Mouse (Mus musculus) fibroblast of lung, adult 2 months (primary cell): Measurements from ENCODE around the gene Echdc2.
"Not testable (repeated sequence)": the region's sequence is repeated elsewhere in the genome, so short reads cannot be mapped to it uniquely, and the experiment has no call there.

Experiments used
- DNase-seq: peaks from one replicate; pipeline ENCODE4 v3.0.0-alpha.2; 2011; ENCODE audit warnings: low read depth

The Echdc2 gene

GRCm38 (mm10) chr4:108165152-108165895, at the start of gene Echdc2:
Echdc2 (plus strand) TSS chr4:108165437.
- DNase-seq = no peak

GRCm38 (mm10) chr4:108116466-108116865, 48.8 kb upstream of the Echdc2 start:
- DNase-seq = no peak

- no peak for DNase-seq
These were observed 47.7 kb upstream of the Echdc2 start for GRCm38 (mm10) chr4:108117488-108117887.

DNA sequence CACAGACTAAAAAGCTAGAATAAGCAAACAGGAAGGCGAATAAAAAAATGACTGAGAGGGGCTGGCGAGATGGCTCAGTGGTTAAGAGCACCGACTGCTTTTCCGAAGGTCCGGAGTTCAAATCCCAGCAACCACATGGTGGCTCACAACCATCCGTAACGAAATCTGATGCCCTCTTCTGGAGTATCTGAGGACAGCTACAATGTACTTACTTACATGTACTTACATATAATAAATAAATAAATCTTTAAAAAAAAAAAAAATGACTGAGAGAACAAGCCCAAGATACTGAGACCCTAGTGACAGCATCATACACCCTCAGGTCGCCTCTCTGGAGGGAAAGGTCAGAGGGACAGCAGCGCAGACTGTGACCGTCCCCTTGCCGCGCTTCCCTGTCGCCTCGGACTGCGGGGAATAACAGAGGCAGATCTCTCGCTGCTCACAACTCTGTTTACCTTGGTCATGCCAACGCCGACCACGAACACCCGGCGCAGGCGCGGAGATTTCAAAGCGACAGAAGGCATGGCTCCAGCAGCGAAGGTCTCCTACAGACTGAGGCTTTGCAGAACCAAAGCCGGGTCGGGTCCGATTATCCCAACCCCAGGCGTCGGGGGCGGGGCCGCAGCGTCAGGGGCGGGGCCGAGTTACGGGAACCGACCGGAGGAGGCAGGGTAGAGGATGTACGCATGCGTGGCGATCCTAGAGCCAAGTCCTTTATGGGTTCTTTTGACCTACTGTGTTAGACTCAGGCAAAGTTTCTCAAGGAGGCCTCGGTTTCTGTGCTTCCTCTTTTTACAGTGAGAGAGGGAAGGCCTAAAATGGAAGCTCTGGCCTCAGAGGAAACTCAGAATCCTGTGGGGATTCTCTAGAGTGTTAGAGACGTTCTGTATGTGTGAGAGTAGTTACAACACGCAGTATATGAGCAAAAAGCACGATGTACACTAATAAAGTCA, 47.0 kb upstream of the Echdc2 start:
- peak; percentile 65 for DNase-seq

DNA sequence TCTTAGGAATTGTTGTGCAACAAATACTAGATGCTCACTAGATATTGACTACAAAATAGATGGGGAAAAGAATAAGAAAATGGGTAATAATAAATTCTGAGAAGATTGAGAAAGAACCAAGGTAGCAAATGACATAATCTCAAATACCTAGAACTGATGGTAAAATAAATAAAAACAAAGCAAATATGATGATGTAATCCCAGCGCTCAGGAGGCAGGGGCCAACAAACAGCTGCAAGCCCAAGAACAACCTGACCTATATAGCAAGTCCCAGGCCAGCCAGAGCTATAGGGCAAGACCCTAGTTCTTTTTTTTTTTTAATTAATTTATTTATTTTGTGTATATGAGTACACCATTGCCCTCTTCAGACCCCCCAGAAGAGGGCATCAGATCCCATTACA, 41.1 kb upstream of the Echdc2 start:
- DNase-seq = no peak

DNA sequence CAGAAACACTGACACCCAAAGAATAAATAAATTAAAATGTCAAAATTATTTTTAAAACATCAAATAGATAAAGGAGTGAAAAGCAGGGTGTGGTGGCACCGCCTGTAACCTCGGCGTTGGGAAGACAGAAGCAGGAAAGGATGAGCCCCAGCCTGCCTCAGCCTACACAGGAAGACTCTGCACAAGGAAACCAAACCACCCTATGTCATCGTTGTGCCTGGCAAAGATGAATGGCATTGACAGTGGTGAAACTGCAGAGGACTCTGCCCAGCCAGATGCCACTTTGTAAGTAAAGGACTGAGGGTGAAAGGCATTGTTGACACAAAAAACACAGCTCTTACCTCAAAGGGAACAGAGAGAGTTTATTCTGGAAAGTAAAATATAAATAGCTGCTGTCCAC, 39.0 kb upstream of the Echdc2 start:
- no peak for DNase-seq

DNA sequence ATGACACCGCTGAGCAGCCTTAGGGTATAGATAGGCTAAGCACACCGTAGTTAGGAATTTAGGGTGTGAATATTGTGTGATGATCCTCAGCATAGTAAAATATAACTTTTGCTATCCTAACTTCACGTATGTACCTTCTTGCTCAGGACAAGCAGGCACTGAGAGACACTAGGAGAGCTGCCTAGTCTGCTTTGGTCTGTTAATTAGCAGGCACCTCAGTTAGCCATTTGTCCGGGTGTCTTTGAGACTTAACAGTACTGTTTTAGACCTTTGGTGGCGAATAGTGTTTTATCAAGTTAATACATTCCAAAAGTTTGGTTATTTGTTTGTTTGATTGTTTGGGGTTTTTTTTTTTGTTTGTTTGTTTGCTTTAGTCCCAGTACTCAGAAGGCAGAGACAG, 37.7 kb upstream of the Echdc2 start:
- no peak for DNase-seq

DNA sequence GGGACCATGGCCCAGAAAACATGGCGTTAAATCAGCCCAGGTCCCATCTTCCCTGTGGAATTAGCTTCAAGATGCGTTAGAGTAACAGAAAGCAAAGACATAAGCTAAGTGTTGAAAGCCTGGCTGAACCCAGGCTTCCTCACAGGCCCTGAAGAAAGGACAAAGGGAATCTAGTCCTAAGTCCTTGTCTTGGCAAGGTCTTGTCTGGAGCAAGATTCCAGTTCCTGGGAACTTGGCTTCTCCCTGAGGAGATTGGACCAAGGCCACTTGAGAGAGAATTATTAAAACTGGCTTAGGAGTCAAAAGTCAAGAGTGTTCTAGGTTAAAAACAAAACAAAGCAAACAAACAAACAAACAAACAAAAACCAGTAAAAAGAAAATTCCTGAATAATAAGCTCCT, 36.9 kb upstream of the Echdc2 start:
- DNase-seq = no peak

DNA sequence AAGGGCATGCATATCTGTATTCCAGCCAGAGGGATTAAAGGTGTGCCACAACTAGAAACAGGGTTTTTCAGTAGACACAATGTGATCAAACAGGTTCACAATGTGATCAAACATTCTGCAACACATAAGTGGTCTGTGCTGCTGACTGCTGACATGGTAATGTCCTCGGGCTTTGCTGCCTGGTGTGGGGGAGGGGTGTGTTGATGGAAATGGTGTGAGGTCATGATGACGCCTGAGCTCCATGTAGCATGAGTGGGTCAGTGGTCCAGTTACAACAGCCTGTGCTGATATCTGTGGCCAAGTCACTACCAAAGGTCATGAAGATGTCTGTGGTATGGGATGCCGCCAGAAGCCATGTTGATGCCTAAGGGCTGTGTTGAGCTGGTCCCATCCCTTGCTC, 34.8 kb upstream of the Echdc2 start:
- no peak for DNase-seq

DNA sequence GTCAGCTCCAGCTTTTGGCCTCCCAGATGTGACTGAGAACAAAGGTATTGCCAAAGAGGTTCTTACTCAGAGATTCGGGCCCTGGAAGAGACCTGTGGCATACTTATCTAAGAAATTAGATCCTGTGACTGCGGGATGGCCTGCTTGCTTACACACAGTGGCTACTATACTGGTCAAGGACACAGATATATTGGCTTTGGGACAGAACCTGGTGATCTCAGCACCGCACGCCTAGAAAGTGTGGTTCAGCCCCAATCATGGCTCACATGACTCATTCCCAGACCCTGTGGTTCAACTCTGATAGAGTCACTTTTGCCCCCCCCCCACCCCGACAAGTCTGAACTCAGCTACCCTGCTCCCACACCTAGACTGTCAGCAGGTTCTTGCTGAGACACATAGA, 28.3 kb upstream of the Echdc2 start:
- no peak for DNase-seq

GRCm38 (mm10) chr4:108143178-108143577, 22.1 kb upstream of the Echdc2 start:
- not testable (repeated sequence) for DNase-seq

- no peak for DNase-seq
These were observed 21.5 kb upstream of the Echdc2 start for GRCm38 (mm10) chr4:108143778-108144177.

GRCm38 (mm10) chr4:108144880-108145279, 20.4 kb upstream of the Echdc2 start, which contains the start of gene Scp2:
Scp2 (minus strand) TSS chr4:108144998.
- DNase-seq = no peak

GRCm38 (mm10) chr4:108145554-108145953, 19.7 kb upstream of the Echdc2 start:
- not testable (repeated sequence) for DNase-seq

- not testable (repeated sequence) for DNase-seq
These were observed 10.1 kb upstream of the Echdc2 start for GRCm38 (mm10) chr4:108155141-108155540.

DNA sequence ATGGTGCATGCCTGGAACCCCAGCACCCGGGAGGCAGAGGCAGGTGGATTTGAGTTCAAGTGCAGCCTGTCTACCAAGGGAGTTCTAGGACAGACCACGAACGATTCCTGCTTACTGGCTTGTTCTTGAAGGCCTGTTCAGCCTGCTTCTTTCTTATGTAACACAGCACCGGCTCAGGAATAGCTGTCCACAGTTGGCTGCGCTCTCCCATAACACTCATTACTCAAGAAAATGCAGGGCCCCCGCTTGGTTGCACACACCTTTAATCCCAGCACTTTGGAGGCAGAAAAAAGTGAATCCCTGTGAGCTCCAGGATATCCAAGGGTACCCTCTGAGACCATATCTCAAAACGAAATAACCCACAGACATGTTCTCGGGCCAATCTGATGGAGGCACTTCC, 3.3 kb upstream of the Echdc2 start:
- no peak for DNase-seq

DNA sequence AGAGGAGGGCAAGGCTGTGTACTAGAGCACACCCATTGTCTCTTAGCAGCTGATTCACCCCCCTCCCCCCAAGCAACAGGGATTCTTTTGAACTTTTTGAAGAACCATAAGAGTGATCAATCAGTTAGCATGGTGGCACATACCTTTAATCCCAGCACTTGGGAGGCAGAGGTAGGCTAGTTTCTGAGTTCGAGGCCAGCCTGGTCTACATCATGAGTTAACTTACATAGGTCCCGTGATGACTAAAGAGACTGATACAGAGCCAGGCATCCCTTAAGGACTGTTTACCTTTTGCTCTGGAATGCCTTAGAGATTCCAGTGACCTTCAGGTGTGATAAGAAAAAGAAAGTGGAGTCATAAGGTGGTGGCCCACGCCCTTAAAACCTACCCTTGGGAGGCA, 1.9 kb upstream of the Echdc2 start:
- DNase-seq = no peak

GRCm38 (mm10) chr4:108166874-108167273, 1.6 kb downstream of the Echdc2 start:
- DNase-seq = no peak

GRCm38 (mm10) chr4:108168056-108168455, 2.8 kb downstream of the Echdc2 start:
- no peak for DNase-seq

DNA sequence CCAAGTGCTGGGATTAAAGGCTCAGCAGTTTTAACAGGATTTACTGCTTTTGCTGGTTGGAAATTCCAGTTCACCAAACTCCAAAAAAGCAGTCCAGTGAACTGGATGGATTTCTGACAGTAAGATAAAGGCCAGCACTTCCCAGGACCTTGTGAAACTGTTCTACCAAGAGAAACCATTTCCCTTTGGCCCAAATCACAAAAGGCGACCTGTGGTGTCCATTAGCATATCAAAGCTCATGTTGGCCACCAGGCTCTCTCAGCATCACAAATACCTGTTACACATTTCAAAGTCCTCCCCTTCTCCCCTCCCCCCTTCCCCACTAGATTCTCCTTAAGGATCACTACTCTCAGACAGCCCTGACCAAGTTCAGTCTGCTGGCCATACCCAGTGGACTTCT, 17.0 kb downstream of the Echdc2 start:
- no peak for DNase-seq

- no peak for DNase-seq
These were observed 27.6 kb downstream of the Echdc2 start for GRCm38 (mm10) chr4:108192821-108193323.

GRCm38 (mm10) chr4:108196277-108196855, 31.1 kb downstream of the Echdc2 start:
- DNase-seq = no peak
